Mouse (Mus musculus) splenic B cell, adult 2 months (primary cell): ENCODE measurements around the gene Prtn3.

ENCODE experiments used
- DNase-seq: peaks from one replicate; pipeline ENCODE4 v3.0.0-alpha.2; 2011; ENCODE audit warnings: low read depth, low spot score
- H3K27me3 ChIP-seq: 2 replicates; pipeline ENCODE4 v1.6.1; 2012; ENCODE audit warnings: mild to moderate bottlenecking, low read length, moderate library complexity, mixed read lengths; ENCODE audit not compliant: control insufficient read depth, poor library complexity, insufficient read depth, severe bottlenecking
- H3K36me3 ChIP-seq: 2 replicates; pipeline ENCODE4 v1.6.1; 2012; ENCODE audit warnings: mild to moderate bottlenecking, low read length, moderate library complexity, mixed read lengths; ENCODE audit not compliant: control insufficient read depth, poor library complexity, insufficient read depth, severe bottlenecking

Gene Prtn3

DNA sequence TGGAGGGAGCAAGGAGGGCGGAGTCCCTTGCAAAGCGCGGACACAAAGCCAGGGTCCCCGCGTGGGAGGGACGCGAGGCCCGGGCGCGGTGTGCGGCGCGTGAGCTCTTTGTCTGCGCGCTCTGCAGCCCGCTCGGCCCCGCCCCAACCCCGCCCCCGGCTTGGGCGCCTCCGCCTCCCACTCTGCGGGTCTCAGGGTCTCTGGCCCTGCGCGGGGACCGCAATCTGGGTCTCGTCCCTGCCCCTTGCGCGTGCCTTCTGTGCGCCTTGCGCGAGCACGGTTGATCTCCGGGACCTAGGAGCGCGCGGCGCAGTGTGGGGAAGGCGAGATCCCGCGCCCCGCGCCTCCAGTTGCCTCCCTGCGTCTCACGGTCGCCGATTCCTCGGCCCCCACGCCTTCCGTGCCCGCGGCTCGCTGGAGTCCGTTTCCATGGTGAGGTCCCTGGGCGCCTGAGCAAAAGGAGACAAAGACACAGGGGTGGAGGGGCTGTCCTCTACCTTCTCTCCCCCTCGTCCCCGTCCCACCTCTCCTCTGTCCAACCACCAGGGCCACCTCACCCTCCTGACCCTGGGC lies at the start of gene Prtn3, which contains the start of gene Plppr3:
Gene Prtn3 (plus strand): TSS at position 187 of the 573 bp plus-strand sequence.
Gene Plppr3 (minus strand): TSS at position 345 of the 573 bp plus-strand sequence.
- no peaks in the 10 kb centered on the region for H3K27me3 ChIP-seq
- no peaks in the 10 kb centered on the region for H3K36me3 ChIP-seq
- peak; percentile 45 for DNase-seq

DNA sequence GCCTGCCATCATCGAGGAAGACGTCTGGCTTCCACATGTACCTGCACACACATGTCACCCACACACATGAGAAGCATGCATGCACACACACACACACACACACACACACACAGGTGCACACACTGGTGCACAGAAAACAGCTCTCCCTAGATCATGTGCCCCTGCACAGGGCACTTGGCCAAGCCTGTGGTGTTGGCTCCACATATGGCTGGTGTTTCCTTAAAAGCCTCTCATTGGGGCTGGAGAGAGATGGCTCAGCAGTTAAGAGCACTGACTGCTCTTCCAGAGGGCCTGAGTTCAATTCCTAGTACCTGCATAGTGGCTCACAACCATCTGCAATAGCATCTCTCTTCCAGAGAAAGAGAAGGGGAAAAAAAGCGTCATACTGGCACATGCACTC lies 42.7 kb upstream of the Prtn3 start:
- DNase-seq: no peak
- Histone ChIP-seq H3K27me3 (no peaks in the 10 kb centered on the region), H3K36me3 (no peaks in the 10 kb centered on the region)

DNA sequence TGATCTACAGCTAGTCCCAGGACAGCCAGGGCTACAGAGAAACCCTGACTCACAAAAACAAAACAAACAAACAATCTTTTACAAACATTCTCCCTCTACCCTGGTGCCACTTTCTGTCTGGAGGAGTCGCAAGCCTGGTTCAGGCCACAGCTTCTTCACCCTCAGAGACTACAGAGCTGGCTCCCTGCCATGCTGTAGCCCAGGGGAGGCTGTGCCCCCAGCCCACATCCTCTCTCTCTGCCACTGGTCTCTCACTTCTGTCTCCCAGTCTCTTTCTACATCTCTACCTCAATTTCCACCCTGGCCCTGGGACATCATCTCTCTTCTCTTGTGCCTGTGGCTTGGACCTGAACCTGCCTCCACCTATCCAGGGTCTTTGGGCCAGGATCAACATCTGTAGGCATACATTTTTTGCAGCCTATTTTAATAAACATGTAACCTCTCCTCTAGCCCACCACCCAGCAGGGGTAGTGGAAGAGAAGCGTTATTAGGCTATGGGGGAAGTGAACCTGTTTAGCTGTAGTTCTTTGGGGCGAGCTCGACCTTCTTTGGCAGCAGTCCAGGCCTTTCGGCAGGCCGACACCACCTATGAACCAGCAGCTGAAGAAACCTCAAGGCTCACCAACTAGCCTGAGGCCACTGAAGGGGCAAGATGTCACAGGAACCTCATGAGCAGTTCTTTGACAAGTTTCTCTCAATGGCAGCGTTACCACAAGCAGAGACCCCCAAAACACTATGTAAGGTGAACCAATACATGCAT lies 42.1 kb upstream of the Prtn3 start:
- no peak for DNase-seq
- H3K36me3 ChIP-seq: no peaks in the 10 kb centered on the region
- H3K27me3 ChIP-seq: no peaks in the 10 kb centered on the region

DNA sequence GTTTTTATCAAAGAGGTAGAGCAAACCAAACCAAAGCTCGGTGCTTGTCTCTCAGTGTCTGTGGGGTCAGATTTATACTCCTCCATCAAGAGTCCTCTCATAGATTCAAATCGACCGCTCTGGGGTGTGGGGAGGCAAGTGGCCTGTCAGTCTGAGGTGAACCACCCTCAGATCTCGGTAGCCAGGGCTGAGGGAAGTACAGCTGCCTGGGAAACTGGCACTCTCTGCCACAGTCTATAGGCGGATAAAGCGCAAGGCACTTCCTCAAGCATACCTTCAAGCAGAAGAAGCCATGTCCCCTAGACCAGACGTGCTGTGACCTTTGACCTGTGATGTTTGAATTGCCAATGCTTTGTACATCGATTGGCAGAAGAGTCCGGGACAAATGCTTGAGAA lies 41.5 kb upstream of the Prtn3 start:
- DNase-seq: no peak

DNA sequence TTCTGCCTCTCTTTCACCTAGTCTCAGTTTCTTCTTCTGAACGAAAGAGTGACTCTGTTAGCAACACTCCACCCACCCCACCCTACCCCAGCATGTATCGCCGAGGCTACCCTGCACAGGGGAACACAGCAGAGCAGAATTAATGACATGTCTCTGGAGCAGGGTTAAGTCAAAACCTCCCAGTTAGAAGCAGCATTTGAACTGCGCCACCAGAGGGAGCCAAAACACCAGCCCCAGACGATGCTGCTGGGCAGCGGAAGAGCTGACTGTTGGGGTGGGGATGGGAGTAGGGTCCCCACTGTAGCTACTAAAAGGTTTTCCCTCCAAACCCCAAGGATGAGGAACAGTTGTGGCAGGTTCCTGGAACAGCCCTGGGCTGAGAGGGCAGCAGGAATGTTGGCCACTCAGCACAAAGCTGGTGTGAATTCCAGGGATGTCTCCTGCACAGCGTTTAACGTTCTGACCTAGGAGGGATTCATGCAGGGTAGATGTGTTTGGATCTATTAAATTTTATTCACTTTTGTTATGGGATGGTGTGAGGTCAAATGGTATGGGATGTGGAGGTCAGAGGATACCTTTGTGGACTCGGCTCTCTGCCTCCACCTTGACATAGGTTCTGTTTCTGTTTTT lies 39.4 kb upstream of the Prtn3 start:
- no peaks in the 10 kb centered on the region for H3K36me3 ChIP-seq
- H3K27me3 ChIP-seq: no peaks in the 10 kb centered on the region
- peak; percentile 88 for DNase-seq

More for the DNA sequence above, 41.5 kb upstream of the Prtn3 start:
- H3K36me3 ChIP-seq: no peaks in the 10 kb centered on the region
- no peaks in the 10 kb centered on the region for H3K27me3 ChIP-seq

DNA sequence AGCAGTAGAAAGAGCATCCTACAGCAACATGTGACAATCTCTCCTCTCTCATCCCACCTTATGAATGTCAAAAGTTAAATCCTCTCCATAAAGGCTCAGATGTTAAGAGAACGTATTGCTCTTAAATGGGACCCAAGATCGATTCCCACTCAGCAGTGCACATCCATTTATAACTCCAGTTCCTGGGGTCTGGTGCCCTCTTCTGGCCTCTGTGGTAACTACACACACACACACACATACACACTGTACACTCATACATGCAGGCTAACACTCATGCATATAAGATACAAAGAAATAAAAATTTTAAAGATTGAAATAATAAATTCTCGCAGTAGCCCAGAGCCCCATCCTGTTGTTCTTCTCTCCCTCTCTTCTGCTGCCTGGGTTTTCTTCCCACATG lies 37.4 kb upstream of the Prtn3 start:
- H3K36me3 ChIP-seq: no peaks in the 10 kb centered on the region
- no peaks in the 10 kb centered on the region for H3K27me3 ChIP-seq
- DNase-seq: peak; percentile 23

DNA sequence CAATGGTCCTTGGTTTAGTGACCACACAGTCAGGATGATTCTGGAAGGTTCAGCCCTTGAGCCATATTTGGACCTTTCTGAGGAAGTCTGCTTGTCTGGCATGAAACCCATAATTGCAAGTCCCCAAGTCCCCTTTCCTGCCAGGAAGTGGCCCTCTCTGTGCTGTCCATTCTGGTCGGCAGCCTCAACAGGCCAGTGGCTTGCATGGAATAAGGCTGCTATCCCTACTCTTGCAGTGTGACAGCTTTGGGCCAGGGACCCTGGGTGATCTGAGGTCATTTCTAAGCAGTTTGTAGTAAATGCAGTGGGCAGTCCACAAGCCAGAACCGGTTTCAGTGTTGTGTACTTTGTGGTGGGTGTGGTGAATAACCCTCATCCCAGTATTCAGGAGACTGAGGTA lies 36.1 kb upstream of the Prtn3 start:
- no peak for DNase-seq
- Histone ChIP-seq H3K27me3 (no peaks in the 10 kb centered on the region), H3K36me3 (no peaks in the 10 kb centered on the region)

DNA sequence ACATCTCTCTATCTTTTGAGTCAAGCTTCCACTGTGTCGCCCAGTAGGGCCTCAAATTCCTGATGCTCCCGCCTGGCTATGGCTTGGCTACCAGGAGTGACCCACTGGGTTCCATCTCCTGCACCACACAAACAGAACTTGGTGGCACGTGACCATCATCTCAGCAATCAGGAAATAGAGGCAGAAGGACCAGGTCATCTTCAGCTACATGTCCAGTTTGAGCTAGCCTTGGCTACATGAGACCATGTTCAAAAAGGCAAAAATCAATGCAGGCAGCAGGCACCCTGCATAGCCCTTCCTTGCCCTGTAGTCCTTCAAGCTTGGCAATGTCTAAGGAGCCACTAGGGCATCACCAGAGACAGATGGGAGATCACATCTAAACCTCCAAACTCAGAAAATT lies 34.2 kb upstream of the Prtn3 start:
- no peak for DNase-seq
- no peaks in the 10 kb centered on the region for H3K36me3 ChIP-seq
- no peaks in the 10 kb centered on the region for H3K27me3 ChIP-seq

DNA sequence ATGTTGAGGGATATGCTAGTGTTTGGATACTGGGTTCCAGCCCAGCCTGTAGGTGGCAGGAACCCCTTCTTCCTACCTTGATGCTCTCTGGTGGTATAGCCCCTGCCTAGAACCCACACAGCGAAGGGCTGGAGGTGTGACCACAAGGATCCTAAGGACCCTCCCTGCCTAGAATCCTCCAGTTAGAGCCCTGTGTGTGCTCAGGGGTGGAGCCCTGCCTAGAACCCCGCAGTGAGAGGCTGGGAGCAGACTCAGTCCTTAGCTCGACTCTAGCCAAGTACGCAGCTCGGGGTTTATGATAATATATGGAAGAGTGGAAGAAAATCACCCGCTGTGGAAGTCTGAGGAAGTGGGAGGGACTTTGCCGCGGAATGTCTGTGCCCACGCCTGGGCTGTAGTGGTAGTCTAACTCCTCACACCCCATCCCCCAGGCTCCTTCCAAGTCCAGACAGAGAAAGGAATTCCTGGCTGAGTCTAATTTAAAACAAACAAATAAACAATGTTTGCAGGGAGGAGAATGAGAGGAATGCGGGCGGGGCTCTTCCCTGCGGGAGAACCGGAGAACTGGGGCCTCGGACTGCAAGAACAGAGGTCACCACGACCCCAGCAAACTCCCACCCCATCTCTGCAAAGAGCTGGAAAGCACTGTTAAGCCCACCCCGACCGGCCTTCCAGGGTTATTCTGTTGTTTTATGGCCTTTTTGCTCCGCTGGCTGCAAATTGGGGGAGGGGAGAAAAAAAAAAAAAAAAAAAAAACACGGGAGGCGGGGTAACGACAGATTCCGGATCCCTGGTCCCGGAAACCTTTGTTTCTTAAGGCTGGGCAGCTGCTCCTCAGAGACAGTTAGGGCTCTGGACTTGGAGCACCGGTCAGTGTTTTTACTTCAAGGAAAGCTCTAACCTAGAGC lies 33.4 kb upstream of the Prtn3 start:
- no peak for DNase-seq
- Histone ChIP-seq H3K36me3 (no peaks in the 10 kb centered on the region), H3K27me3 (no peaks in the 10 kb centered on the region)

DNA sequence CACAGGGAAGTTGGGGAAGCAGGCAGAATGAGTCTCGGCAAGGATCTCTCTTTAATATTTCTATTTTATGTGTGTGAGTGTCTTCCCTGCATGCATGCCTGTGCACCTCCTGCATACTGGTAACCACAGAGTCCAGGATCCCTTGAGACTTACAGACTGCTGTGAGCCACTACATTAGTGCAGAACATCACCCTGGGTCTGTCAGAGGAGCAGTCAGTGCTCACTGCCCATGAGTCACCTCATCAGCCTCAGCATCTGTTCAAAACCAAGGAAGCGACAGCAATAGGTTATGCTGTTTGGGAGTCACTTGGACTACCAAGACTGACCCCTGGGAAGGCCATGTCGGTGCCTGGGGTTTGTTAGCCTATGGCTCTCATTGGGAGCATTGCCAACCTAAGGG lies 32.0 kb upstream of the Prtn3 start:
- no peaks in the 10 kb centered on the region for H3K27me3 ChIP-seq
- DNase-seq: no peak

DNA sequence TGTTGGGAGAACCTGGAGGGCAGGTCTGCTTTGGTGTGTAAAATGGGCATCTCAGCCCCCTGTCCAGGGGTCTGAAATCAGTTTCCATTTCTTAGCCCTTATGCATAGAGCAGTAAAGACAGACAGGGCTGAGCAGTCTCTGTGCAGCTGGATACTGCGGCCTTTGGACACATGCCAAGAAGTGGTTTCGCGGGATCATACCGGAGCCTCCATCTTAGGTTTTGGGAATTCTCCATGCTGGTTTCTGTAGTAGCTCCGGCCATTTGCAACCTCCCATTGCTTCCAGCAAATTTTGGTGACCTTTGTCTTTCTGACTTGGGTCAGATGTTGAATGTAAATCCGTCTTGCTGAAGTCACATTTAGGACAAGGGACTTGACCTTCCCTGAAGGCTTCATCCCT lies 30.8 kb upstream of the Prtn3 start:
- DNase-seq: no peak
- Histone ChIP-seq H3K27me3 (no peaks in the 10 kb centered on the region), H3K36me3 (no peaks in the 10 kb centered on the region)

More for the DNA sequence above, 32.0 kb upstream of the Prtn3 start:
- H3K36me3 ChIP-seq: no peaks in the 10 kb centered on the region

DNA sequence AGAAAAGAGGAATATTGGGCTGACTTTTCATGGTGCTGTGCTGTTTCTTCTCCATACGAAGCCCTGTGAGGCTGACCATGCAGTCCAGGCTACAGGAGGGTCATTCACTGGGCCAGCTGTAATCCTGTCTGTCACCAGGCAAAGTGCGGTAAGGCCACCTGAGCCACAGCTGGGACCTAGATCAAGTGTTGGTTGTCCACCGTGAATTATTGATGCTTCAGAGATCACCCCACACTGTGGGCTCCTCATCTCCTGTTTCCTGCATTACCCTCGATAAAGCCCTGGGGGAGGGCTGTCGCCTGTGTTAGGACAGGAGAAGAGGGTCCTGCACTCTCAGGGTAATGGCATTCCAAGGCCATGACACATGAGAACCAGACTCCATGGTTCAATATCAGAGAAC lies 27.7 kb upstream of the Prtn3 start:
- DNase-seq: no peak
- no peaks in the 10 kb centered on the region for H3K27me3 ChIP-seq
- H3K36me3 ChIP-seq: no peaks in the 10 kb centered on the region

DNA sequence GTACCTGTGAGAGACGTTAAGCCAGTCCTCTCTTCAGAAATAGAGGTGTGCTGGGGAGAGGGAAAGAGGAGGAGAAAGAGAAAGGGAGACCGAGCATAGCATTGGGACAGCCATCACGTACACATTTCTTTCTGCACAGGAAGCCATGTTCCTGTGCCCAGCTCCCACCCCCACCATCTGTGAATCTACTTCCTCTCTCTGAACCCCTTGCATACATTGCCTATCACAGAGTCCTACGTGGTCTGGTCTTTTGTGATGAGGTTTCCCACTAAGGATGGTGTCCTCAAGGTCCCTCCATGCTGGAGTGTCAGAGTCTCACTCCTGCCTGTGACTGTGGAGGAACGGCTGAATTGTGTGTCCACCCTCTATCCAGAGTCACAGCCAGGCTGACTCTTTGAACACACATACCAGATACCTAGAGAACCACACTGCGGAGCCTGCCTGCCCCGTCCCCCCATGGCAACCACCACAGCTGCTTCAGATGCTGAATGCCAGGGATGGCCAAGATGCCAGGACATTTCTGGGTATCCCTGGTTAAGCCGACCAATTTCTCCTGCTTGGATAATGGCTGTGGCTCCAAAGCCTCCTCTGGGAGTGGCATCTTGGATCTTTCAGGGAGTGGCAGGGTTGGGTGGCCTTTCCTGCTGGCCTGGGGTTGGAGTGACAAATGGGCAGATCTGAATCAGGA lies 24.2 kb upstream of the Prtn3 start:
- DNase-seq: peak; percentile 50
- Histone ChIP-seq H3K27me3 (no peaks in the 10 kb centered on the region), H3K36me3 (no peaks in the 10 kb centered on the region)

DNA sequence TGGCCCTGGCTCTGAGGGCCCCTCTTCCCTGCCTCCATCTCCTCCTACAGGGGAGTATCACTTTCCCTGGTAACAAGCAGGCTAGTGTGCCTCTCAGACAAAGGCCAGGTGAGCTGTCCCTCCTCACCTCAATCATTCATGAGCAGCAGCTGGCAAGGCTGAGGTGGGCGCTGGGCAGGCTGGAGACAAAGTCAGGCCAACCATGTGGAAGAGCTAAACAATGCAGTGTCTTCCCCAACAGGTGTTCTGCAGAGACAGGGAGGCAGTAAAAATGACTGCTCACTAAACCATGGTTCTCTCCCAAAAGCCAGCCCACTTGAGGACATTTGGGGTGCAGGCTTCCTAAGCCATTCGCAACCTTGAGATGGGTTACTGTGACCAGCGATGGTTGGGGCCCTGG lies 22.6 kb upstream of the Prtn3 start:
- Histone ChIP-seq H3K36me3 (no peaks in the 10 kb centered on the region; the same call in 1 of the 2 replicates), H3K27me3 (no peaks in the 10 kb centered on the region)
- no peak for DNase-seq
